Mouse (Mus musculus): ENCODE data around the gene Vav2. TPM values are rescaled to one million over a fixed set of nuclear protein-coding genes. Genes with fewer than 3 reads are reported as not detected.

Gene Vav2
- total RNA-seq, 1 experiment = 17.4 TPM

- no peaks in the 10 kb centered on the region for H3K9me3 ChIP-seq (ENCODE audit: control insufficient read depth, insufficient read depth, low read depth, low read length)
- no peaks in the 10 kb centered on the region for H3K36me3 ChIP-seq (ENCODE audit: control insufficient read depth, insufficient read depth, low read length, poor library complexity, severe bottlenecking)
- H3K9ac ChIP-seq (ENCODE audit: insufficient read depth, low read depth, low read length, poor library complexity, severe bottlenecking) = no peak overlapping the region
- TF ChIP-seq CHD2 (IDR thresholded peaks at IDR 0.05; ENCODE audit: low read depth, low read length) (no peak), ZC3H11A (IDR thresholded peaks at IDR 0.05; ENCODE audit: borderline replicate concordance, low read depth, low read length) (no peak), ZNF384 (IDR thresholded peaks at IDR 0.05; ENCODE audit: low read depth, low read length) (no peak)
- peaks cover 3 to 21% of the 10 kb centered on the region in 2 experiments; a peak in 2 of 4 replicates for H3K4me1 ChIP-seq (ENCODE audit: control insufficient read depth in 2 of 2, insufficient read depth in 2 of 2, low read length in 2 of 2, poor library complexity in 1 of 2)
- no peak overlapping the region for H3K27ac ChIP-seq (ENCODE audit: insufficient read depth, low read depth, low read length, poor library complexity, severe bottlenecking)
- H3K4me3 ChIP-seq (ENCODE audit: insufficient read depth in 1 of 2, low read depth in 1 of 2, low read length in 2 of 2, poor library complexity in 1 of 2, severe bottlenecking in 1 of 2) = no peak overlapping the region
- DNase-seq (ENCODE audit: low read depth, low spot score) = no peak
- in situ Hi-C loops (cut with MboI; ENCODE audit: low sequenced_read_pairs in 2 of 2, unreplicated experiment in 2 of 2) = no loop called here
Observed at GRCm38 (mm10) chr2:27318606-27319005, 108.2 kb downstream of the Vav2 start.

DNA sequence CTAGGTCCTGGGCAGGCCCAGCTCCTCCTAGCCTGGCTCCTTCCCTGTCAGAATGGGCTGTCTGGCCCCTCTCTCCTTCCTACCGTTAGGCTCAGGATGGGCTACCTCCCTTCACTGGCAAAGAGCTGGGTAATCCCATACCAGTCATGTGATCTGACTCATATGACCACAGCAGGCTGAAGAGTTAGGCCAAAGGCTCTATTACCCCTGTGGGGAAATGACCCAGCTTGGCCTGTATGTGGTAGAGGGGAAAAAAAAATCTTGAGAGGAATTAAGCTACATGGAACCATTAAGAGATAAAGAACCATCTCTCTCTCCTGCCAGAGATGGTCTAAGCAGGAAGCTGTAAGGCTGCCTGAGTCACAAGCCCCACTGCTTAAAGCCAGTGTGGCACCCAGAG is 108.6 kb downstream of the Vav2 start:
- no peaks in the 10 kb centered on the region for H3K9me3 ChIP-seq (ENCODE audit: control insufficient read depth, insufficient read depth, low read depth, low read length)
- H3K4me1 ChIP-seq (ENCODE audit: control insufficient read depth in 2 of 2, insufficient read depth in 2 of 2, low read length in 2 of 2, poor library complexity in 1 of 2) = peaks cover 3 to 18% of the 10 kb centered on the region in 2 experiments; a peak in 2 of 4 replicates
- H3K4me3 ChIP-seq (ENCODE audit: insufficient read depth in 1 of 2, low read depth in 1 of 2, low read length in 2 of 2, poor library complexity in 1 of 2, severe bottlenecking in 1 of 2) = no peak overlapping the region
- H3K27ac ChIP-seq (ENCODE audit: insufficient read depth, low read depth, low read length, poor library complexity, severe bottlenecking) = no peak overlapping the region
- TF ChIP-seq ZNF384 (IDR thresholded peaks at IDR 0.05; ENCODE audit: low read depth, low read length) (no peak), MAFK (IDR thresholded peaks at IDR 0.05; ENCODE audit: insufficient read depth, low read depth, low read length) (no peak), HCFC1 (IDR thresholded peaks at IDR 0.05; ENCODE audit: borderline replicate concordance, insufficient read depth, low read length) (no peak), ZC3H11A (IDR thresholded peaks at IDR 0.05; ENCODE audit: borderline replicate concordance, low read depth, low read length) (no peak), CHD2 (IDR thresholded peaks at IDR 0.05; ENCODE audit: low read depth, low read length) (no peak)
- no peak overlapping the region for H3K9ac ChIP-seq (ENCODE audit: insufficient read depth, low read depth, low read length, poor library complexity, severe bottlenecking)
- in situ Hi-C loops (cut with MboI; ENCODE audit: low sequenced_read_pairs in 2 of 2, unreplicated experiment in 2 of 2) = no loop called here
- no peak for DNase-seq (ENCODE audit: low read depth, low spot score)
- no peaks in the 10 kb centered on the region for H3K36me3 ChIP-seq (ENCODE audit: control insufficient read depth, insufficient read depth, low read length, poor library complexity, severe bottlenecking)

GRCm38 (mm10) chr2:27316167-27316566 is 110.7 kb downstream of the Vav2 start:
- no peak overlapping the region for H3K4me3 ChIP-seq (ENCODE audit: insufficient read depth in 1 of 2, low read depth in 1 of 2, low read length in 2 of 2, poor library complexity in 1 of 2, severe bottlenecking in 1 of 2)
- no peak overlapping the region for H3K27ac ChIP-seq (ENCODE audit: insufficient read depth, low read depth, low read length, poor library complexity, severe bottlenecking)
- in situ Hi-C loops (cut with MboI; ENCODE audit: low sequenced_read_pairs in 2 of 2, unreplicated experiment in 2 of 2) = no loop called here
- H3K4me1 ChIP-seq (ENCODE audit: control insufficient read depth in 2 of 2, insufficient read depth in 2 of 2, low read length in 2 of 2, poor library complexity in 1 of 2) = peaks cover 0 to 12% of the 10 kb centered on the region in 2 experiments; a peak in 1 of 4 replicates
- no peak for DNase-seq (ENCODE audit: low read depth, low spot score)
- H3K9me3 ChIP-seq (ENCODE audit: control insufficient read depth, insufficient read depth, low read depth, low read length) = no peaks in the 10 kb centered on the region
- TF ChIP-seq MAFK (IDR thresholded peaks at IDR 0.05; ENCODE audit: insufficient read depth, low read depth, low read length) (no peak), ZC3H11A (IDR thresholded peaks at IDR 0.05; ENCODE audit: borderline replicate concordance, low read depth, low read length) (no peak), ZNF384 (IDR thresholded peaks at IDR 0.05; ENCODE audit: low read depth, low read length) (no peak), CHD2 (IDR thresholded peaks at IDR 0.05; ENCODE audit: low read depth, low read length) (no peak)
- H3K36me3 ChIP-seq (ENCODE audit: control insufficient read depth, insufficient read depth, low read length, poor library complexity, severe bottlenecking) = no peaks in the 10 kb centered on the region; the same call in 1 of the 2 replicates
- H3K9ac ChIP-seq (ENCODE audit: insufficient read depth, low read depth, low read length, poor library complexity, severe bottlenecking) = no peak overlapping the region

- no peak for TF ChIP-seq CHD2 (IDR thresholded peaks at IDR 0.05; ENCODE audit: low read depth, low read length)
- Histone ChIP-seq H3K9ac (ENCODE audit: insufficient read depth, low read depth, low read length, poor library complexity, severe bottlenecking) (no peak overlapping the region), H3K4me3 (ENCODE audit: insufficient read depth in 1 of 2, low read depth in 1 of 2, low read length in 2 of 2, poor library complexity in 1 of 2, severe bottlenecking in 1 of 2) (no peak overlapping the region), H3K36me3 (ENCODE audit: control insufficient read depth, insufficient read depth, low read length, poor library complexity, severe bottlenecking) (no peaks in the 10 kb centered on the region; the same call in 1 of the 2 replicates), H3K4me1 (ENCODE audit: control insufficient read depth in 2 of 2, insufficient read depth in 2 of 2, low read length in 2 of 2, poor library complexity in 1 of 2) (peaks cover 0 to 2% of the 10 kb centered on the region in 2 experiments; a peak in 1 of 4 replicates), H3K27ac (ENCODE audit: insufficient read depth, low read depth, low read length, poor library complexity, severe bottlenecking) (no peak overlapping the region), H3K9me3 (ENCODE audit: control insufficient read depth, insufficient read depth, low read depth, low read length) (no peaks in the 10 kb centered on the region)
- in situ Hi-C loops (cut with MboI; ENCODE audit: low sequenced_read_pairs in 2 of 2, unreplicated experiment in 2 of 2) = no loop called here
- no peak for DNase-seq (ENCODE audit: low read depth, low spot score)
Observed at GRCm38 (mm10) chr2:27314269-27314668, 112.6 kb downstream of the Vav2 start.

DNA sequence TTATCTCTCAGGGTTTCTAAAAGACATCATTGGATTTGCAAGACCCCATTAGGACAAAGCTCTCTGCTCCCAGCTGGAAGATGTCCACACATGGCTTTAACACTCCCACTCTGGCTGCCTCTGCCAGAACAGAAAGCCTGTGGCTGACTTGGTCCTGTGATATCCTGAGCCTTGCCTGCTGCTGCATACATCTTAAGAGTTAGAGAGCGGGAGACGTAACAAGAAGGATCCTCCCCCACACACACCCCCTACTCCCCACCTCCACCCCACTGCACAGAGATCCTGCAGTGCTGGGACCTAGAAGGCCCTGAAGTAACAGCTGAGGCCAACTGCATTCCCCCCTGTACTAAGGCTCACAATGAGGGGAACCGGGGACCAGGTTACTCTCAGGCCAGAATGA is 114.3 kb downstream of the Vav2 start:
- no peak overlapping the region for H3K27ac ChIP-seq (ENCODE audit: insufficient read depth, low read depth, low read length, poor library complexity, severe bottlenecking)
- no peak for DNase-seq (ENCODE audit: low read depth, low spot score)
- peaks cover 0 to 2% of the 10 kb centered on the region in 2 experiments; a peak in 1 of 4 replicates for H3K4me1 ChIP-seq (ENCODE audit: control insufficient read depth in 2 of 2, insufficient read depth in 2 of 2, low read length in 2 of 2, poor library complexity in 1 of 2)
- TF ChIP-seq ZC3H11A (IDR thresholded peaks at IDR 0.05; ENCODE audit: borderline replicate concordance, low read depth, low read length) (no peak), ZNF384 (IDR thresholded peaks at IDR 0.05; ENCODE audit: low read depth, low read length) (no peak), MAFK (IDR thresholded peaks at IDR 0.05; ENCODE audit: insufficient read depth, low read depth, low read length) (no peak), HCFC1 (IDR thresholded peaks at IDR 0.05; ENCODE audit: borderline replicate concordance, insufficient read depth, low read length) (no peak), CHD2 (IDR thresholded peaks at IDR 0.05; ENCODE audit: low read depth, low read length) (no peak)
- no peaks in the 10 kb centered on the region; the same call in 1 of the 2 replicates for H3K36me3 ChIP-seq (ENCODE audit: control insufficient read depth, insufficient read depth, low read length, poor library complexity, severe bottlenecking)
- no peaks in the 10 kb centered on the region for H3K9me3 ChIP-seq (ENCODE audit: control insufficient read depth, insufficient read depth, low read depth, low read length)
- H3K4me3 ChIP-seq (ENCODE audit: insufficient read depth in 1 of 2, low read depth in 1 of 2, low read length in 2 of 2, poor library complexity in 1 of 2, severe bottlenecking in 1 of 2) = no peak overlapping the region
- in situ Hi-C loops (cut with MboI; ENCODE audit: low sequenced_read_pairs in 2 of 2, unreplicated experiment in 2 of 2) = no loop called here
- H3K9ac ChIP-seq (ENCODE audit: insufficient read depth, low read depth, low read length, poor library complexity, severe bottlenecking) = no peak overlapping the region

All from ES-E14 (cell line).